29 mouse cellular contexts compared by ENCODE assay signal in the genomic region with DNA sequence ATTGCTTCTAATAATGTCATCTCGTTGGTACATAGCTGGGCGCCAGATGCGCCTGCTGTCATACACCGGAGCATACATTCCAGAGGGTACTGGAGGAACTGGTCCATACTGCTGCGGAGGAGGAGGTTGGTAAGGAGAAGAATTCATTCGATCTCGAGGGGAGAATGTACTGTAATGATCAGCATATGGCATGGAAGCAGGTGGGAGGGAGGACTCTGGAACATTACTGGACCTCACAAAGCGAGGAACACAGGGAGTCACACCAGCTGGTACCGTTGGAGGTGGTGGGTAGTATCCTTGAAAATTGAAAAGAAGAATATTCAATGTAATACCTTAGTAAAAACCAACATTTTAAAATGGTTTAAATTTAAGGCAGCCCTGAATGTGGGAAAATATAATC. TPM values are rescaled to one million over a fixed set of nuclear protein-coding genes. Genes with fewer than 3 reads are reported as not detected.
"Had no signal": no experiment of that assay in that cellular context is flagged by ENCODE, and none has a peak within 500 bp of the region (broad histone marks: within the 10 kb centered on the region; RNA-seq: fewer than 3 reads in every experiment).

No protein-coding gene starts in this region.

- H3K27me3 ChIP-seq: intestine, embryonic 15.5 days; kidney, embryonic 15.5 days; liver, embryonic 13.5 days; neural tube, embryonic 12.5 days; neural tube, embryonic 15.5 days; stomach, embryonic 15.5 days had no signal

- H3K4me1 ChIP-seq: intestine, embryonic 15.5 days; kidney, embryonic 15.5 days; liver, embryonic 13.5 days; neural tube, embryonic 12.5 days; neural tube, embryonic 15.5 days; stomach, embryonic 15.5 days had no signal

- ATAC-seq: intestine, embryonic 15.5 days had no signal

- DNase-seq: kidney, adult 11 months; kidney, adult 8-10 months; kidney, postnatal 10 days; kidney, postnatal 36 days; liver, embryonic 13.5 days; lung, adult 2 months; lung, postnatal 14 days; lung, postnatal 4 days; midbrain, embryonic 14.5 days; spleen, adult 18-20 months; thymus, postnatal 25 days had no signal

- H3K9ac ChIP-seq: intestine, embryonic 15.5 days; kidney, embryonic 15.5 days; liver, embryonic 13.5 days; neural tube, embryonic 12.5 days; neural tube, embryonic 15.5 days; stomach, embryonic 15.5 days had no signal

- H3K4me2 ChIP-seq: intestine, embryonic 15.5 days; kidney, embryonic 15.5 days; liver, embryonic 13.5 days; midbrain, embryonic 11.5 days; neural tube, embryonic 12.5 days; neural tube, embryonic 15.5 days; stomach, embryonic 15.5 days had no signal

- H3K9me3 ChIP-seq: intestine, embryonic 15.5 days; kidney, embryonic 15.5 days; liver, embryonic 13.5 days; neural tube, embryonic 12.5 days; neural tube, embryonic 15.5 days; stomach, embryonic 15.5 days had no signal

- H3K27ac ChIP-seq: intestine, embryonic 15.5 days; kidney, embryonic 15.5 days; liver, embryonic 13.5 days; neural tube, embryonic 12.5 days; neural tube, embryonic 15.5 days; stomach, embryonic 15.5 days had no signal

- H3K4me3 ChIP-seq: intestine, embryonic 15.5 days; kidney, embryonic 15.5 days; liver, embryonic 13.5 days; neural tube, embryonic 12.5 days; neural tube, embryonic 15.5 days; stomach, embryonic 15.5 days had no signal

RNA-seq across cellular contexts. Expression of a gene that starts 56.6 kb away (rescaled TPM):
- total RNA-seq: layer of hippocampus, adult 18-20 months; left cerebral cortex, adult 8-10 months; left cerebral cortex, postnatal 14 days; liver, adult 2 months; megakaryocyte progenitor cell, adult 5-6 weeks; megakaryocyte-erythroid progenitor cell, adult 5-6 weeks; midbrain, postnatal 0 days had no signal
- polyA plus RNA-seq: intestine, embryonic 15.5 days; kidney, embryonic 15.5 days; limb, embryonic 11.5 days; limb, embryonic 14.5 days; liver, adult 2 months; liver, embryonic 13.5 days; liver, embryonic 16.5 days; lung, adult 2 months; lung, embryonic 16.5 days; midbrain, embryonic 11.5 days; midbrain, embryonic 14.5 days; midbrain, postnatal 0 days; neural tube, embryonic 12.5 days; neural tube, embryonic 15.5 days; stomach, embryonic 15.5 days; thymus, postnatal 0 days had no signal
